Mouse (Mus musculus) hematopoietic stem cell, adult 5-6 weeks (primary cell): ENCODE results near the gene Shkbp1. TPM values are rescaled to one million over a fixed set of nuclear protein-coding genes. Genes with fewer than 3 reads are reported as not detected.

ENCODE experiments used
- ATAC-seq, 2 experiments: fragments of 125-278 bp in 1 of 2; replicated peaks in 1 of 2; 2 replicates each; pipeline ENCODE4 v1.8.0; 2016 to 2017; ENCODE audit warnings: inconsistent platforms in 2 of 2, mild to moderate bottlenecking in 2 of 2, moderate number of reproducible peaks in 2 of 2, low read depth in 1 of 2, moderate TSS enrichment in 1 of 2; ENCODE audit not compliant: low FRiP score in 2 of 2, poor library complexity in 2 of 2, severe bottlenecking in 2 of 2, insufficient read depth in 1 of 2, low TSS enrichment in 1 of 2
- total RNA-seq: library from RNA; stranded (forward); fragments of 172-1452, 232-1000 nt; gene quantifications from 2 replicates; pipeline ENCODE4 v1.2.3, GENCODE M21; 2017

Shkbp1 gene
- total RNA-seq, 1 experiment from 2014 or later: 22.4 TPM

GRCm38 (mm10) chr7:27328161-27328560, 27.7 kb downstream of the Shkbp1 start:
- no peak for ATAC-seq

DNA sequence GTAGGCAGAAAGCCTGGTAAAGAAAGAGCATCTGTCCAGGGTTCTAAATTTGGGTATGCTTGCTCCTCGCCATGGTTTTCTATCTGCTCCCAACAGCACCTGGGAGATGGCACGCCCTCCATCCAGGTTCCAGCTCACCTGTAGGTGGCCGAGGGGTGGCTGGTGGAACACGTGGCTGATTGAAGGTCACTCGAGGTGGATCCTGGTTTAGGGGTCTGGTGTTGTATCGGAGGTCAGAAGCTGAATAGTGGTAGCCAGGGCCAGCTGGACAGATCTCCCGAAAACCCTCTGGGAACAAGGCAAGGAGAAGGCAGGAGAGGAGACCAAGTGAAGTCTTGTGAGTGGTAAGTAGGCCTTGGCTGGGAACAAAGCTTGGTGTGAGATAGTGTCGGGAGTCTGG, 28.3 kb downstream of the Shkbp1 start:
- ATAC-seq: no peak

GRCm38 (mm10) chr7:27326101-27326880, 29.5 kb downstream of the Shkbp1 start:
- no peak for ATAC-seq

GRCm38 (mm10) chr7:27325697-27326096, 30.1 kb downstream of the Shkbp1 start:
- peak in 1 of 2 experiments; percentile 20; a peak in 2 of 4 replicates for ATAC-seq

DNA sequence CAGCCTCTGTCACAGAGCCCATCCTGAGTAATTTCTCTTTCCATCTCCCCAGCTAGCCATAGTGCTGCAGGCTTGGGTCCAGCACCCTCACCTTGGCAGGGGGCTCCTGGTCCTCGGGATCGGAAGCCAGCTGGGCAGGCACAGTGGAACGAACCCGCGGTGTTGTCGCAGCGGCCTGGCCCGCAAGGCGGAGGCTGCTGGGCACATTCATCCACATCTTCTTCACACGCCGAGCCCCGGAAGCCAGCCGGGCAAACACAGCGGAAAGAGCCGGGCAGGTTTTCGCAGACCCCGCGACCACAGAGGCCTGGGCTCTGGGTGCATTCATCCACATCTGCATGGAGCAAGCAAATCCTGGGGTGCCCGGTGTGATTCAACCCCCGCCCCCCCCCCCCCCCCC, 30.9 kb downstream of the Shkbp1 start:
- ATAC-seq: no peak

GRCm38 (mm10) chr7:27324161-27324560, 31.7 kb downstream of the Shkbp1 start:
- ATAC-seq: no peak

DNA sequence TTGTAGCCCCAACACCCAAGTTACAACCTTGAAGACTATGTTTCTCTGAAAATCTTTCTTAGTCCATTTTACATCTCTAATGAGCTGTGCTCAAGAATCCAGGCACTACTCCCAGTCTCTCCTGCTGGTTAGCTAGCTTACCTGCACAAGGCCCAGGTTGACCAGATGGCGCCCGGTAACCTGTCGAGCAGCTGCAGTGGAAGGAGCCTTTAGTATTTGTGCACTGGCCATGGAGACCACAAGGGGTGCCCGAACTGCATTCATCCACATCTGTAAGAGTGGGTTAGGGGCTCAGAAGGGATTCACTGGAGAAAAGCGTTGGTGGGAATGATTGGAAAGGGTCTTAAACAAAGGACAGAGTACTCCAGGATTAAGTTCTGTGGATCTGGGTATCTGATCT, 32.8 kb downstream of the Shkbp1 start:
- no peak for ATAC-seq

- no peak for ATAC-seq
These were observed 33.5 kb downstream of the Shkbp1 start for GRCm38 (mm10) chr7:27322291-27322690.

GRCm38 (mm10) chr7:27319411-27319810, 36.4 kb downstream of the Shkbp1 start:
- no peak for ATAC-seq

DNA sequence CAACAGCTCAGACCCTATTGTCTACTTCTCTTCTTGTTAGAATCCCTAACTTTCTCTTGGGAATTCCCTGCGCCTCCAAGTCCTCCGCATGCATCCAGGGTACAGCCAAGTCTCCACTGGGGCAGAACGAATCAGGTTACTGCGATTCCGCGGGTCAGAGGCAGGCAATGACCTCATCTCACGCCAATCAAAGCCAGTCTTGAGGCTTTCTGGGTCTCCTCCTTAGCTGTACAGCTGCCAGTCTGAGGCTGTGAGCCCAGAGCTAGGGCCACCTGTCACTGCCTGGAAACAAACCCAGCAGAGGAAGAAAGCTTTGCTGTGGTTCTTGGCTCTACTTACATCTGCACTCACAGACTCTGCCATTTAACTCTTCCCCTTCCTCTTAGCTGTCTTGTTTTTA, 39.9 kb downstream of the Shkbp1 start:
- ATAC-seq: peak in 1 of 2 experiments; percentile 32; a peak in 1 of 4 replicates

GRCm38 (mm10) chr7:27314393-27314792, 41.4 kb downstream of the Shkbp1 start:
- ATAC-seq: no peak

GRCm38 (mm10) chr7:27311651-27312284, 44.1 kb downstream of the Shkbp1 start:
- ATAC-seq: no peak

- ATAC-seq: no peak
These were observed 44.8 kb downstream of the Shkbp1 start for GRCm38 (mm10) chr7:27310996-27311535.

DNA sequence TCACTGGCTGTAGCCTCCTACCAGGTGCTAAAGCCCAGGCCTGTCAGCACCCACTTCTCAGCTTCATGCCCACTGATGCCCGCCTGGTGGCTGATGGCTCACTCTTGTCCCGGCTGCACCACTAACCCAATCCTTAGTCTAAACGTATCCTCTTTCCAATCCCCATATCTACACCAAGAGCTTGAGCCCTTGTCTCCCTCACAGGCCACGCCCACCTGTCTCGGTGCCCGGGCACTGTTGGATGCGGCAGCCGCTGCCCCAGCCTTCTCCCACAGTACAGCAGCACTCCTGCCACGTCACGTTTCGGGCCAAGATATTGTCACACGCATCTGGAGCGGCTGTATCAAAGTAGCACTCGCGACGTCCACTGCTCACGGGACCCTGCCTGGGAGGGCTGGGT, 45.5 kb downstream of the Shkbp1 start:
- ATAC-seq: peak; percentile 50 to 68

DNA sequence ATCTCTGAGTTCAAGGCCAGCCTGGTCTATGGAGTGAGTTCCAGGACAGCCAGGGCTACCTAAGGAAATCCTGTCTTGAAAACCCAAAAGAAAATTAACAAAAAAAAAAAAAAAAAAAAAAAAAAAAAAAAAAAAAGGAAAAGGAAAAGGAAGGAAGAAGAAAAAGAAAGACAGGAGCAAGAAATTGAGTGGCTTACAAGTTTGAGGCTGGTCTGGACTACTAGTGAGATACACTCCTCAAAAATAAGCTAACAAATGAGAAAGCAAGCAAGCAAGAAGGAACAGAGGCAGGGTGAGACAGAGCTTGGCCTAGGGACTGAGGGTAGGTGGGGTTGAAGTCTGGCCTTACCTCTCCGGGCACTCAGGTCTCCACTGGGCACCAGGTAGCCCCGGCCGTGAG, 46.0 kb downstream of the Shkbp1 start:
- ATAC-seq: no peak

DNA sequence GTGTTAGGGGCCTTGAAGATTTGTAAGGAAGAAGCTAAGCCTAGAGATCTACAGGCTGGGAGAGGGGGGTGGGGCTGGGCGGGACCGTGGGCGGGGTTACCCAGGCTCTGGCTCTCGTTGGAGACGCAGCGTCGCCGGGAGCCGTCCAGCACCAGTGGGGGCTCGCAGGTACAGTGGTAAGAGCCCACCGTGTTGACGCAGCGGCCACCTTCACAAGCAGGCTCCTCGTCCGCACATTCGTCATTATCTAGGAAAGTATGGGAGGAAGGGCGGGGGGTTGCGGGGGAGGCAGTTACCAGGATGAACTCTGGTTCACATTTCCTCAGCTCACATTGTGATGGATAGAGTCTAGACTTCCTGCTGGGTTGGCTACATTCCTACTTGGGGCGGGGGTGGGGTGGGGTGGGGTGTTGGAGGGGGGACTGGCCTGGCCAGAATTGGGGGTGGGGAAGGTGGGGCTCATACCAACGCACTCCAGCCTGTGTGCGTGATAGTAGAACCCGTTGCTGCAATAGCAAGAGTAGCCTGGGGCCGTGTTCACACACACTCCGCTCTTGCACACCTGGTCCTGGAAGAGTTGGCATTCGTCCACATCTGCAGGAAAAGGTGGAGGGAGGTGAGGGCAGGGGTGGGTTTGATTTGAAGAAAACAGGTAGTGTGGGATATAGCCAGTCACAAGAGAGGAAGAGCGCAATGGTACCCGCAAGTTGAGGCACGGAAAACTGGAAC, 46.8 kb downstream of the Shkbp1 start:
- no peak for ATAC-seq

DNA sequence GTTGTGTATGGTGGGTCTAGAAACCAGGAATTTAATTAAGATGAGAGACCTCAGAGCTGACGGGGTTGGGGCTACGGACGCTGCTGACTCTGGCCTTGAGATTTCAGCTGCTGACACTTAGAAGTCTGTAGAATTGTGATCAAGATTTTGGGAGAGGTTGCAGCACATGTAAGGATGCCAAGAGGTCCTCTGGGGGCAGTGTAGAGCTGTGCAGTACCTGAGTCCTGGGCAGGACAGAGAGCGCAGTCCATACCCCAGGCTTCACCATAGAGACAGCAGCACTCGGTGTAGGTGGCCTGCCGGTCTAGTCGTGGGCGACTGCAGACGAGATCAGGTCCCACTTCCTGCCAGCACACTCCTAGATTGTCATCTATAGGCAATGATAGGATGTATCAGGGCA, 48.3 kb downstream of the Shkbp1 start:
- peak in 1 of 2 experiments; percentile 46; a peak in 1 of 4 replicates for ATAC-seq
